In the genomic region with DNA sequence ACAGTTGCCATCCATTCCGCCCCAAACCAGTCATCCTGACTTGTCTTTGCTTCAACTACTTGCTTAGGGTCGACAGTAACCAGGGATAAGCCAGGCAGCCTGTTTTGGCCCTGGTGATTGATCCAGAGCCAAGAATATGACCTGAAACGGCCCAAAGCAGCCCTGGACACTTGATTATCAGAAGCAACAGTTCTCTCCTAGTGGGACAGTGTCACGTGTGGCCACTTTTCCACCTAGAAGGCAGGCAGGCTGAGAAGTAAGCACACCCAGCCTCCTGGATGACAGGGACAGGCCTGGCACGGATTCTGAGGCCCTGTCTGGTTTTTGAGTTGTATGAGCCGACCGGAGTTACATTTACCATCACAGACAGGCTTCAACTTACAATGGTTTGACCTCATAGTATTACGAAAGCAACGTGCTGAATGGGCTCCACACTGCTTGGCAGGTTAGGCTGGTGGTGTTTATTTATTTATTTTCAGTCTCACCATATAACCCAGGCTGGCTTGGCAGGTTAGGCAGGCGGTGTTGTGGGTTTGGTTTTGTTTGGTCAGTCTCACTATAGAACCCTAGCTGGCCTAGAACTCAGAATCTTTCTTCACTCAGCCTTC, we compare ENCODE assay signal across 13 mouse cellular contexts. TPM values are rescaled to one million over a fixed set of nuclear protein-coding genes. Genes with fewer than 3 reads are reported as not detected.
DNase-seq lines count a peak whose midpoint lies in the region; ATAC-seq and TF ChIP-seq lines count a peak whose summit lies in the region.
"Had no signal": no experiment of that assay in that cellular context is flagged by ENCODE, and none has a peak within 500 bp of the region (broad histone marks: within the 10 kb centered on the region; RNA-seq: fewer than 3 reads in every experiment).

No protein-coding gene starts in this region.

- H3K9me3 ChIP-seq in intestine, postnatal 0 days (ENCODE audit: control insufficient read depth) = no peaks in the 10 kb centered on the region
- no peaks in the 10 kb centered on the region for H3K9me3 ChIP-seq in midbrain, embryonic 15.5 days
- H3K9me3 ChIP-seq: midbrain, embryonic 12.5 days had no signal

- no peaks in the 10 kb centered on the region for H3K27me3 ChIP-seq in intestine, postnatal 0 days (replicated peaks; ENCODE audit: control insufficient read depth, insufficient read depth, low read length)
- H3K27me3 ChIP-seq in midbrain, embryonic 15.5 days (replicated peaks) = no peaks in the 10 kb centered on the region
- H3K27me3 ChIP-seq: midbrain, embryonic 12.5 days had no signal

- no peak overlapping the region for H3K4me2 ChIP-seq in intestine, postnatal 0 days (replicated peaks; ENCODE audit: low read depth)
- no peak overlapping the region for H3K4me2 ChIP-seq in midbrain, embryonic 15.5 days
- H3K4me2 ChIP-seq: liver, embryonic 11.5 days; midbrain, embryonic 12.5 days had no signal

- H3K9ac ChIP-seq in intestine, postnatal 0 days (ENCODE audit: low read depth, low read length) = no peak overlapping the region
- no peak overlapping the region for H3K9ac ChIP-seq in midbrain, embryonic 15.5 days
- H3K9ac ChIP-seq: midbrain, embryonic 12.5 days had no signal

- 71% methylated on average over 10 of the region's 10 CpGs for WGBS in intestine, postnatal 0 days
- 86% methylated on average over 10 of the region's 10 CpGs for WGBS in midbrain, embryonic 15.5 days

- H3K4me3 ChIP-seq in intestine, postnatal 0 days (ENCODE audit: low read depth, low read length) = no peak overlapping the region
- H3K4me3 ChIP-seq in midbrain, embryonic 15.5 days = no peak overlapping the region
- H3K4me3 ChIP-seq: midbrain, embryonic 12.5 days had no signal

- no peak for TF ChIP-seq CTCF in intestine, postnatal 0 days (IDR thresholded peaks at IDR 0.05; ENCODE audit: low read depth)

- H3K27ac ChIP-seq in intestine, postnatal 0 days (ENCODE audit: low read depth, low read length) = peak overlapping the region; percentile 54; the same call in 1 of the 2 replicates
- no peak overlapping the region for H3K27ac ChIP-seq in midbrain, embryonic 15.5 days
- H3K27ac ChIP-seq: kidney, postnatal 0 days; midbrain, embryonic 12.5 days had no signal

- ATAC-seq in intestine, postnatal 0 days = peak; percentile 40; the same call in 1 of the 2 replicates
- no peak for ATAC-seq in midbrain, embryonic 15.5 days (replicated peaks)
- ATAC-seq: lung, postnatal 0 days had no signal

- no peaks in the 10 kb centered on the region; the same call in 1 of the 2 replicates for H3K36me3 ChIP-seq in intestine, postnatal 0 days (ENCODE audit: control insufficient read depth, insufficient read depth)
- H3K36me3 ChIP-seq in midbrain, embryonic 15.5 days (replicated peaks) = no peaks in the 10 kb centered on the region
- H3K36me3 ChIP-seq: midbrain, embryonic 12.5 days had no signal

- H3K4me1 ChIP-seq in intestine, postnatal 0 days (replicated peaks; ENCODE audit: control insufficient read depth, insufficient read depth, low read length) = no peaks in the 10 kb centered on the region
- H3K4me1 ChIP-seq in midbrain, embryonic 15.5 days = no peaks in the 10 kb centered on the region
- H3K4me1 ChIP-seq: midbrain, embryonic 12.5 days had no signal

- DNase-seq in cerebellum, postnatal 10 days = peak; percentile 33 to 38
- DNase-seq in cerebellum, adult 11 months = no peak
- peak; percentile 19 for DNase-seq in lung, postnatal 25 days (ENCODE audit: low spot score)
- DNase-seq in lung, postnatal 10 days = no peak
- DNase-seq in fibroblast of lung, adult 2 months (ENCODE audit: low read depth) = peak; percentile 44
- no peak for DNase-seq in retina, postnatal 1 day
- DNase-seq: adrenal gland, postnatal 14 days had no signal

RNA-seq across cellular contexts. Expression of a gene that starts 35.6 kb away (rescaled TPM):
- polyA plus RNA-seq in intestine, postnatal 0 days (2015; fragmentation: Nextera tagmentation; extraction: Ambion mirVana) = 24.7 and 27.7 TPM in 2 replicates
- 20.3 and 20.7 TPM in 2 replicates for polyA plus RNA-seq in midbrain, embryonic 15.5 days (2015; fragmentation: Nextera tagmentation; extraction: Ambion mirVana)

Comparison
In these comparisons a context has a peak if more than half of its experiments do, and no peak if none do; other contexts are left out.
1. DNase-seq: peak in cerebellum, postnatal 10 days (2 of 2), lung, postnatal 25 days (single experiment) and fibroblast of lung, adult 2 months (single experiment); none in cerebellum, adult 11 months (single experiment), lung, postnatal 10 days (single experiment) and retina, postnatal 1 day (single experiment).